Mouse (Mus musculus): ENCODE measurements at regions not wholly inside any gene's neighbourhood (a gene's known extent, or its start where the extent isn't known, plus 50 kb on each side); places are given as distances from the start of the nearest gene placed in this dataset.
A peak's percentile ranks its signal among the peaks of the same experiment; 100 is the strongest.

GRCm38 (mm10) chr2:46678366-46678765 lies 1561.2 kb upstream of the Zeb2 start:
- DNase-seq = no peak

GRCm38 (mm10) chr2:46669517-46670291 lies 1552.5 kb upstream of the Zeb2 start:
- no peak for DNase-seq

GRCm38 (mm10) chr2:46666990-46667337 lies 1549.8 kb upstream of the Zeb2 start:
- no peak for DNase-seq

- no peak for DNase-seq
Measured at GRCm38 (mm10) chr2:46666084-46666989, 1549.1 kb upstream of the Zeb2 start.

- DNase-seq = no peak
Measured at GRCm38 (mm10) chr2:46661876-46662275, 1544.7 kb upstream of the Zeb2 start.

GRCm38 (mm10) chr2:46660577-46660976 lies 1543.4 kb upstream of the Zeb2 start:
- no peak for DNase-seq

- no peak for DNase-seq
Measured at GRCm38 (mm10) chr2:46655289-46655688, 1538.1 kb upstream of the Zeb2 start.

GRCm38 (mm10) chr2:46652616-46653015 lies 1535.4 kb upstream of the Zeb2 start:
- DNase-seq = no peak

- DNase-seq = no peak
Measured at GRCm38 (mm10) chr2:46646366-46646765, 1529.2 kb upstream of the Zeb2 start.

- no peak for DNase-seq
Measured at GRCm38 (mm10) chr2:46609217-46609616, 1492.0 kb upstream of the Zeb2 start.

GRCm38 (mm10) chr2:46581773-46582172 lies 1464.6 kb upstream of the Zeb2 start:
- no peak for DNase-seq

GRCm38 (mm10) chr2:46570416-46570815 lies 1453.2 kb upstream of the Zeb2 start:
- no peak for DNase-seq

GRCm38 (mm10) chr2:46533395-46533794 lies 1416.2 kb upstream of the Zeb2 start:
- no peak for DNase-seq

GRCm38 (mm10) chr2:46530686-46531085 lies 1413.5 kb upstream of the Zeb2 start:
- no peak for DNase-seq

GRCm38 (mm10) chr2:46525223-46525622 lies 1408.0 kb upstream of the Zeb2 start:
- DNase-seq = no peak

- no peak for DNase-seq
Measured at GRCm38 (mm10) chr2:46524625-46525024, 1407.4 kb upstream of the Zeb2 start.

- DNase-seq = peak; percentile 23 to 29
Measured at GRCm38 (mm10) chr2:46521147-46521965, 1404.2 kb upstream of the Zeb2 start.

GRCm38 (mm10) chr2:46512237-46513028 lies 1395.2 kb upstream of the Zeb2 start:
- no peak for DNase-seq

GRCm38 (mm10) chr2:46506951-46507350 lies 1389.8 kb upstream of the Zeb2 start:
- no peak for DNase-seq

- DNase-seq = no peak
Measured at GRCm38 (mm10) chr2:46503074-46503473, 1385.9 kb upstream of the Zeb2 start.

- DNase-seq = no peak
Measured at GRCm38 (mm10) chr2:46492299-46492698, 1375.1 kb upstream of the Zeb2 start.

GRCm38 (mm10) chr2:46491081-46491480 lies 1373.9 kb upstream of the Zeb2 start:
- no peak for DNase-seq
